Mouse (Mus musculus) erythroblast, embryonic 14.5 days (primary cell): Measurements from ENCODE around the gene Nr2f2.

Experiments used
- GATA1 ChIP-seq: IDR thresholded peaks from 2 replicates; pipeline ENCODE4 v1.6.1; 2012; ENCODE audit warnings: low read length, inconsistent platforms, mixed read lengths
- TAL1 ChIP-seq: IDR thresholded peaks from 3 replicates; pipeline ENCODE4 v1.6.1; 2012; ENCODE audit warnings: low read length, inconsistent platforms, mixed read lengths

GRCm38 (mm10) chr7:70369061-70369730 lies 2.7 kb upstream of the Nr2f2 start:
- TF ChIP-seq TAL1, result no peak
- no peak for TF ChIP-seq GATA1
